Mouse (Mus musculus) neural tube, embryonic 14.5 days (tissue): ENCODE results near the gene Sfxn2. TPM values are rescaled to one million over a fixed set of nuclear protein-coding genes. Genes with fewer than 3 reads are reported as not detected.

Source experiments
- ATAC-seq: fragments of 200-750 bp; cut with Nextera tagmentation; 2 replicates; pipeline ENCODE4 v1.8.0; 2017; ENCODE audit warnings: low read depth, mild to moderate bottlenecking, moderate TSS enrichment, moderate library complexity
- H3K27ac ChIP-seq: fragments of 300-500 bp; sonication (generic); 2 replicates; pipeline ENCODE4 v1.5.1; 2014; ENCODE audit warnings: low read depth, mild to moderate bottlenecking, control low read depth, low read length, moderate library complexity, mixed read lengths
- H3K27me3 ChIP-seq: fragments of 300-500 bp; sonication (generic); 2 replicates; pipeline ENCODE4 v1.6.1; 2014; ENCODE audit warnings: low read length; ENCODE audit not compliant: control insufficient read depth, insufficient read depth
- H3K36me3 ChIP-seq: fragments of 300-500 bp; sonication (generic); 2 replicates; pipeline ENCODE4 v1.6.1; 2014; ENCODE audit warnings: low read length, mixed read lengths; ENCODE audit not compliant: control insufficient read depth, insufficient read depth
- H3K4me1 ChIP-seq: fragments of 300-500 bp; sonication (generic); 2 replicates; pipeline ENCODE4 v1.6.1; 2014; ENCODE audit warnings: low read length; ENCODE audit not compliant: control insufficient read depth, insufficient read depth
- H3K4me2 ChIP-seq: fragments of 300-500 bp; sonication (generic); 2 replicates; pipeline ENCODE4 v1.6.1; 2014; ENCODE audit warnings: mild to moderate bottlenecking, low read depth, low read length, control low read depth
- H3K4me3 ChIP-seq: fragments of 300-500 bp; sonication (generic); 2 replicates; pipeline ENCODE4 v1.5.1; 2014; ENCODE audit warnings: low read depth, low read length, control low read depth, mixed read lengths
- H3K9ac ChIP-seq: fragments of 300-500 bp; sonication (generic); replicated peaks from 2 replicates; pipeline ENCODE4 v1.6.1; 2014; ENCODE audit warnings: low read depth, mild to moderate bottlenecking, control low read depth, low read length, mixed read lengths
- H3K9me3 ChIP-seq: fragments of 300-500 bp; sonication (generic); 2 replicates; pipeline ENCODE4 v1.6.1; 2016; ENCODE audit warnings: low read length; ENCODE audit not compliant: control insufficient read depth
- WGBS: fragments of 180-500 bp; shearing (Covaris S2); extraction: QIAGEN DNeasy Blood & Tissue Kit; methylation state at CpG from one replicate; pipeline ENCODE4 v1.1.7; 2014; 5-methylcytosine and 5-hydroxymethylcytosine counted together
- polyA plus RNA-seq: library from polyadenylated mRNA; unstranded; fragments of >200 nt; fragmentation: Nextera tagmentation; extraction: Ambion mirVana; gene quantifications from 2 replicates; pipeline ENCODE4 v1.2.1, GENCODE M21; 2014

Sfxn2 gene
- polyA plus RNA-seq, 1 experiment from 2014 or later: 10.7 TPM

- 91% methylated on average over 6 of the region's 6 CpGs for WGBS
- Histone ChIP-seq H3K9me3 (no peaks in the 10 kb centered on the region), H3K9ac (no peak overlapping the region), H3K36me3 (peaks cover 18% of the 10 kb centered on the region), H3K4me1 (peaks cover 5% of the 10 kb centered on the region), H3K4me3 (no peak overlapping the region), H3K4me2 (no peak overlapping the region), H3K27me3 (no peaks in the 10 kb centered on the region), H3K27ac (no peak overlapping the region)
- ATAC-seq: no peak
These were observed 35.0 kb upstream of the Sfxn2 start for GRCm38 (mm10) chr19:46538213-46538612.

GRCm38 (mm10) chr19:46542750-46543149 lies 30.4 kb upstream of the Sfxn2 start:
- 83% methylated on average over 8 of the region's 8 CpGs for WGBS
- H3K4me2 ChIP-seq: no peak overlapping the region
- H3K27me3 ChIP-seq: no peaks in the 10 kb centered on the region
- no peak for ATAC-seq
- no peak overlapping the region for H3K27ac ChIP-seq
- no peak overlapping the region for H3K9ac ChIP-seq
- H3K4me1 ChIP-seq: no peaks in the 10 kb centered on the region
- H3K4me3 ChIP-seq: no peak overlapping the region
- peaks cover 18% of the 10 kb centered on the region for H3K36me3 ChIP-seq
- H3K9me3 ChIP-seq: no peaks in the 10 kb centered on the region

- Histone ChIP-seq H3K4me2 (no peak overlapping the region), H3K36me3 (peaks cover 25% of the 10 kb centered on the region), H3K27me3 (no peaks in the 10 kb centered on the region), H3K9ac (no peak overlapping the region), H3K9me3 (no peaks in the 10 kb centered on the region), H3K27ac (peak overlapping the region; percentile 41), H3K4me3 (no peak overlapping the region), H3K4me1 (no peaks in the 10 kb centered on the region)
- 61% methylated on average over 6 of the region's 6 CpGs for WGBS
- ATAC-seq: no peak
These were observed 25.6 kb upstream of the Sfxn2 start for GRCm38 (mm10) chr19:46547565-46547964.

- Histone ChIP-seq H3K9me3 (no peaks in the 10 kb centered on the region), H3K4me3 (no peak overlapping the region), H3K27ac (peak overlapping the region; percentile 41), H3K36me3 (peaks cover 25% of the 10 kb centered on the region), H3K27me3 (no peaks in the 10 kb centered on the region), H3K9ac (no peak overlapping the region), H3K4me1 (no peaks in the 10 kb centered on the region; the same call in 1 of the 2 replicates), H3K4me2 (no peak overlapping the region)
- ATAC-seq: no peak
- WGBS: 36% methylated on average over 10 of the region's 10 CpGs
These were observed 25.1 kb upstream of the Sfxn2 start for GRCm38 (mm10) chr19:46548110-46548509.

GRCm38 (mm10) chr19:46550385-46550784 lies 22.8 kb upstream of the Sfxn2 start:
- Histone ChIP-seq H3K9me3 (no peaks in the 10 kb centered on the region), H3K27ac (no peak overlapping the region), H3K9ac (no peak overlapping the region), H3K4me2 (no peak overlapping the region), H3K4me3 (no peak overlapping the region), H3K27me3 (no peaks in the 10 kb centered on the region), H3K4me1 (peaks cover 8% of the 10 kb centered on the region; the same call in 1 of the 2 replicates), H3K36me3 (peaks cover 31% of the 10 kb centered on the region)
- no peak for ATAC-seq
- WGBS: 93% methylated on average over 4 of the region's 4 CpGs

- Histone ChIP-seq H3K36me3 (peaks cover 36% of the 10 kb centered on the region), H3K4me2 (no peak overlapping the region), H3K9ac (no peak overlapping the region), H3K27ac (no peak overlapping the region), H3K4me3 (no peak overlapping the region), H3K4me1 (peaks cover 8% of the 10 kb centered on the region; the same call in 1 of the 2 replicates), H3K27me3 (no peaks in the 10 kb centered on the region), H3K9me3 (no peaks in the 10 kb centered on the region)
- no peak for ATAC-seq
- WGBS: 91% methylated on average over 3 of the region's 4 CpGs
These were observed 20.7 kb upstream of the Sfxn2 start for GRCm38 (mm10) chr19:46552496-46552895.

GRCm38 (mm10) chr19:46553541-46553955 lies 19.6 kb upstream of the Sfxn2 start:
- ATAC-seq: peak; percentile 73; the same call in 1 of the 2 replicates
- peaks cover 42% of the 10 kb centered on the region for H3K36me3 ChIP-seq
- H3K9me3 ChIP-seq: no peaks in the 10 kb centered on the region
- no peaks in the 10 kb centered on the region for H3K27me3 ChIP-seq
- no peak overlapping the region for H3K4me2 ChIP-seq
- no peak overlapping the region for H3K9ac ChIP-seq
- no peak overlapping the region for H3K4me3 ChIP-seq
- 41% methylated on average over 11 of the region's 11 CpGs for WGBS
- H3K4me1 ChIP-seq: peaks cover 8% of the 10 kb centered on the region; the same call in 1 of the 2 replicates
- H3K27ac ChIP-seq: peak overlapping the region; percentile 28; the same call in 1 of the 2 replicates

GRCm38 (mm10) chr19:46558009-46558408 lies 15.2 kb upstream of the Sfxn2 start:
- Histone ChIP-seq H3K4me1 (peaks cover 8% of the 10 kb centered on the region; the same call in 1 of the 2 replicates), H3K4me3 (no peak overlapping the region), H3K4me2 (no peak overlapping the region), H3K9me3 (no peaks in the 10 kb centered on the region), H3K27me3 (no peaks in the 10 kb centered on the region), H3K27ac (no peak overlapping the region), H3K36me3 (peaks cover 18% of the 10 kb centered on the region; the same call in 1 of the 2 replicates), H3K9ac (no peak overlapping the region)
- ATAC-seq: no peak
- 84% methylated on average over 8 of the region's 8 CpGs for WGBS

GRCm38 (mm10) chr19:46558631-46559030 lies 14.5 kb upstream of the Sfxn2 start:
- no peak for ATAC-seq
- H3K4me3 ChIP-seq: no peak overlapping the region

More at GRCm38 (mm10) chr19:46558631-46559030, 14.5 kb upstream of the Sfxn2 start:
- no peaks in the 10 kb centered on the region for H3K9me3 ChIP-seq
- no peak overlapping the region for H3K9ac ChIP-seq
- peaks cover 4% of the 10 kb centered on the region; the same call in 1 of the 2 replicates for H3K4me1 ChIP-seq
- H3K27me3 ChIP-seq: no peaks in the 10 kb centered on the region
- WGBS: 78% methylated on average over 12 of the region's 12 CpGs
- peaks cover 18% of the 10 kb centered on the region; the same call in 1 of the 2 replicates for H3K36me3 ChIP-seq
- no peak overlapping the region for H3K27ac ChIP-seq
- H3K4me2 ChIP-seq: no peak overlapping the region
